Mouse (Mus musculus): ENCODE measurements around the gene Wasf2.

DNA sequence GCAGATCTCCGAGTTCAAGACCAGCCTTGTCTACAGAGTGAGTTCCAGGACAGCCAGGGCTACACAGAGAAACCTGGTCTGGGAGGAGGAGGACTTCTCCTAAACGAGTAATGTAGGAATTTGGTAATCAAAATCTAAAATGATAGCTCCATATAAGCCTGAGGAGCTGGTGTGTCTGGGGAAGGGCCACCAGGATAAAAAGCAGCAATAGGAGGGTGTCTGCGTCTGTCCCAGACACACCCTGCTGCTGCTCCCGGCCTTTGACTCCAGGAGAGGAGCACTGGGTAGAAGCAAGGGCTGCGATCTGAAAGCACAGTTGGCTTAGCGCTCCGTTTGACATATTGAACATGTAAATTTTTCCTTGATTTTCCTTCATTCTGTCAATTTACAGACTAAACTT, 45.0 kb downstream of the Wasf2 start:
- TF ChIP-seq CTCF (IDR thresholded peaks at IDR 0.05; ENCODE audit: borderline replicate concordance, control insufficient read depth, extremely low read depth, insufficient read depth, low read length, poor library complexity) (no peak), POLR2A (IDR thresholded peaks at IDR 0.05; ENCODE audit: control insufficient read depth, extremely low read depth, insufficient read depth, low read length, poor library complexity) (no peak)

Data from thymus, adult 2 months (tissue).